Mouse (Mus musculus): ENCODE data around the gene Snx27. TPM values are rescaled to one million over a fixed set of nuclear protein-coding genes. Genes with fewer than 3 reads are reported as not detected.

Snx27 gene
- total and polyA plus RNA-seq, 3 experiments = 36.9 to 123 (median 45.4) TPM

- no peaks in the 10 kb centered on the region for H3K27me3 ChIP-seq (ENCODE audit: control insufficient read depth in 1 of 2, insufficient read depth in 2 of 2, low read length in 2 of 2)
- H3K4me3 ChIP-seq (ENCODE audit: control insufficient read depth in 1 of 2, insufficient read depth in 1 of 2, low read depth in 2 of 2, low read length in 2 of 2) = no peak overlapping the region
- DNase-seq (ENCODE audit: low read depth, low spot score) = no peak
- H3K27ac ChIP-seq (ENCODE audit: control insufficient read depth, low read depth, low read length) = no peak overlapping the region
- H3K9me3 ChIP-seq (replicated peaks; ENCODE audit: insufficient read depth, low read length) = no peaks in the 10 kb centered on the region
- no peak for TF ChIP-seq MAX (IDR thresholded peaks at IDR 0.05; ENCODE audit: low read length)
- no peak for TF ChIP-seq RAD21 (IDR thresholded peaks at IDR 0.05; ENCODE audit: low read depth, low read length)
- TF ChIP-seq ETS1 (IDR thresholded peaks at IDR 0.05; ENCODE audit: low read depth, low read length) = no peak
- no peak for TF ChIP-seq BHLHE40 (IDR thresholded peaks at IDR 0.05; ENCODE audit: borderline replicate concordance, low read depth, low read length)
- H3K4me1 ChIP-seq (ENCODE audit: control insufficient read depth in 1 of 2, insufficient read depth in 2 of 2, low read length in 2 of 2) = no peaks in the 10 kb centered on the region
- peaks cover 6 to 20% of the 10 kb centered on the region in 2 experiments; a peak in 3 of 4 replicates for H3K36me3 ChIP-seq (ENCODE audit: control insufficient read depth in 1 of 2, insufficient read depth in 2 of 2, low read length in 2 of 2)
- H3K79me2 ChIP-seq (ENCODE audit: control insufficient read depth, insufficient read depth, low read length, poor library complexity) = peaks cover 8% of the 10 kb centered on the region; the same call in 1 of the 2 replicates
- H3K9ac ChIP-seq (ENCODE audit: control insufficient read depth, low read depth, low read length, poor library complexity, severe bottlenecking) = no peak overlapping the region
Observed at GRCm38 (mm10) chr3:94563163-94563562, 19.4 kb downstream of the Snx27 start.

DNA sequence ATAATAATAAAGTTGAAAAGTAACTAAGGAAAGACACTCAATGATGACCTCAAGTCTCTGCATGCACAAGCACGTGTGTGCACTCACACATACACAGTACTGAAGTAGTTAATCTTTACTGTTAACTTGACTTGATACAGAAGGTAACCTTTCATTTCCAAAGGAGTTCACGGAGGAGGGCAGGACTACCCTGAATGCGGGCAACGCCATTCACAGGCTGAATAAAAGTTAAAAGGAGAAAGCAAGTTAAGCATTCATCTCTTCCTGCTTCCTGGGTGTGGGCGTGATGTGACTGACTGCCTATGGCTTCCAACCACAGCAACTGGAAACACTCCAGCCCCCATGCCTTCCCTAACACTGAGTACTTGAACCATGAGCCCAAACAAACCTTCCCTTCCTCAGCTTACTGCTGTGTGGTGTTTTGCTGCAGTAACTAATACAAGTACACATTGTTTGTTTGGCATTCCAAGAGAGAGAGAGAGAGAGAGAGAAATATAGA is 22.5 kb downstream of the Snx27 start:
- H3K4me1 ChIP-seq (ENCODE audit: control insufficient read depth in 1 of 2, insufficient read depth in 2 of 2, low read length in 2 of 2) = peaks cover 3 to 5% of the 10 kb centered on the region in 2 experiments; a peak in 2 of 4 replicates
- no peak for DNase-seq (ENCODE audit: low read depth, low spot score)
- H3K27me3 ChIP-seq (ENCODE audit: control insufficient read depth in 1 of 2, insufficient read depth in 2 of 2, low read length in 2 of 2) = no peaks in the 10 kb centered on the region
- H3K79me2 ChIP-seq (ENCODE audit: control insufficient read depth, insufficient read depth, low read length, poor library complexity) = peaks cover 4% of the 10 kb centered on the region; the same call in 1 of the 2 replicates
- no peak overlapping the region for H3K4me3 ChIP-seq (ENCODE audit: control insufficient read depth in 1 of 2, insufficient read depth in 1 of 2, low read depth in 2 of 2, low read length in 2 of 2)
- no peaks in the 10 kb centered on the region for H3K9me3 ChIP-seq (replicated peaks; ENCODE audit: insufficient read depth, low read length)
- peaks cover 10 to 20% of the 10 kb centered on the region in 2 experiments for H3K36me3 ChIP-seq (ENCODE audit: control insufficient read depth in 1 of 2, insufficient read depth in 2 of 2, low read length in 2 of 2)
- no peak overlapping the region for H3K9ac ChIP-seq (ENCODE audit: control insufficient read depth, low read depth, low read length, poor library complexity, severe bottlenecking)
- TF ChIP-seq ZNF384 (IDR thresholded peaks at IDR 0.05; ENCODE audit: low read depth, low read length) (no peak), MYB (IDR thresholded peaks at IDR 0.05; ENCODE audit: low read depth, low read length) (no peak), GABPA (IDR thresholded peaks at IDR 0.05; ENCODE audit: low read depth, low read length) (no peak), RAD21 (IDR thresholded peaks at IDR 0.05; ENCODE audit: low read depth, low read length) (no peak), BHLHE40 (IDR thresholded peaks at IDR 0.05; ENCODE audit: borderline replicate concordance, low read depth, low read length) (no peak), HCFC1 (IDR thresholded peaks at IDR 0.05; ENCODE audit: low read depth, low read length) (no peak), NELFE (IDR thresholded peaks at IDR 0.05; ENCODE audit: low read depth, low read length) (no peak), KAT2A (conservative IDR thresholded peaks at IDR 0.05; ENCODE audit: low read depth, low read length) (no peak), CTCF (IDR thresholded peaks at IDR 0.05 in 2 of 3, conservative IDR thresholded peaks at IDR 0.05 in 1 of 3; ENCODE audit: control insufficient read depth in 1 of 3, insufficient read depth in 1 of 3, low read depth in 2 of 3, low read length in 3 of 3, poor library complexity in 1 of 3, severe bottlenecking in 1 of 3) (no peak), SMC3 (IDR thresholded peaks at IDR 0.05; ENCODE audit: low read depth, low read length) (no peak), ELF1 (IDR thresholded peaks at IDR 0.05; ENCODE audit: low read depth, low read length) (no peak), UBTF (IDR thresholded peaks at IDR 0.05; ENCODE audit: borderline replicate concordance, insufficient read depth, low read depth, low read length) (no peak), MAFK (IDR thresholded peaks at IDR 0.05; ENCODE audit: borderline replicate concordance, low read depth, low read length) (no peak), MAZ (IDR thresholded peaks at IDR 0.05; ENCODE audit: low read depth, low read length) (no peak)
- H3K27ac ChIP-seq (ENCODE audit: control insufficient read depth, low read depth, low read length) = no peak overlapping the region

All from MEL (cell line).